Mouse (Mus musculus) limb, embryonic 15.5 days (tissue): ENCODE measurements around the gene Hal. TPM values are rescaled to one million over a fixed set of nuclear protein-coding genes. Genes with fewer than 3 reads are reported as not detected.
A peak's percentile ranks its signal among the peaks of the same experiment; 100 is the strongest.

ENCODE experiments used
- ATAC-seq: fragments of 200-750 bp; cut with Nextera tagmentation; 2 replicates; pipeline ENCODE4 v1.8.0; 2017; ENCODE audit warnings: low read depth, moderate TSS enrichment; ENCODE audit not compliant: insufficient number of reproducible peaks, low FRiP score, low TSS enrichment
- H3K27ac ChIP-seq: fragments of 300-500 bp; sonication (generic); 2 replicates; pipeline ENCODE4 v1.5.1; 2015; ENCODE audit warnings: moderate library complexity, mild to moderate bottlenecking, inconsistent platforms
- H3K27me3 ChIP-seq: fragments of 300-500 bp; sonication (generic); 2 replicates; pipeline ENCODE4 v1.6.1; 2015; ENCODE audit warnings: inconsistent platforms
- H3K36me3 ChIP-seq: fragments of 300-500 bp; sonication (generic); 2 replicates; pipeline ENCODE4 v1.6.1; 2015; ENCODE audit warnings: inconsistent platforms
- H3K4me1 ChIP-seq: fragments of 300-500 bp; sonication (generic); 2 replicates; pipeline ENCODE4 v1.6.1; 2015; ENCODE audit warnings: inconsistent platforms
- H3K4me2 ChIP-seq: fragments of 300-500 bp; sonication (generic); 2 replicates; pipeline ENCODE4 v1.6.1; 2015; ENCODE audit warnings: mild to moderate bottlenecking, inconsistent platforms
- H3K4me3 ChIP-seq: fragments of 300-500 bp; sonication (generic); 2 replicates; pipeline ENCODE4 v1.5.1; 2015; ENCODE audit warnings: mild to moderate bottlenecking, inconsistent platforms
- H3K9ac ChIP-seq: fragments of 300-500 bp; sonication (generic); 2 replicates; pipeline ENCODE4 v1.6.1; 2015; ENCODE audit warnings: inconsistent platforms
- H3K9me3 ChIP-seq: fragments of 300-500 bp; sonication (generic); 2 replicates; pipeline ENCODE4 v1.6.1; 2016; ENCODE audit warnings: inconsistent platforms
- WGBS: fragments of 180-500 bp; shearing (Covaris S2); methylation state at CpG from one replicate; pipeline ENCODE4 v1.1.7; 2015; 5-methylcytosine and 5-hydroxymethylcytosine counted together
- polyA plus RNA-seq: library from polyadenylated mRNA; unstranded; fragments of >200 nt; fragmentation: Nextera tagmentation; extraction: Ambion mirVana; gene quantifications from 2 replicates; pipeline ENCODE4 v1.2.1, GENCODE M21; 2015

Gene Hal
- 2.0 and 3.9 TPM in 2 replicates for polyA plus RNA-seq

- Histone ChIP-seq H3K4me2 (no peak within 1 kb of the TSS), H3K27me3 (no peaks in the 10 kb centered on the region), H3K4me1 (no peaks in the 10 kb centered on the region), H3K4me3 (no peak within 1 kb of the TSS), H3K9me3 (no peaks in the 10 kb centered on the region), H3K27ac (no peak within 1 kb of the TSS), H3K36me3 (peaks cover 9% of the 10 kb centered on the region), H3K9ac (no peak within 1 kb of the TSS)
- 62% methylated on average over 17 of the region's 17 CpGs for WGBS
- ATAC-seq: no peak
Measured at GRCm38 (mm10) chr10:93488066-93488827, at the start of gene Hal. Gene Hal (plus strand): TSS chr10:93488768.

GRCm38 (mm10) chr10:93441501-93441900 lies 47.1 kb upstream of the Hal start:
- 82% methylated on average over 6 of the region's 6 CpGs for WGBS
- H3K4me1 ChIP-seq: peaks cover 10% of the 10 kb centered on the region
- H3K9ac ChIP-seq: no peak overlapping the region
- ATAC-seq: no peak
- H3K4me3 ChIP-seq: no peak overlapping the region
- no peaks in the 10 kb centered on the region for H3K36me3 ChIP-seq
- H3K4me2 ChIP-seq: no peak overlapping the region
- H3K27me3 ChIP-seq: no peaks in the 10 kb centered on the region
- no peaks in the 10 kb centered on the region for H3K9me3 ChIP-seq
- H3K27ac ChIP-seq: no peak overlapping the region

- WGBS: 78% methylated on average over 3 of the region's 3 CpGs
- Histone ChIP-seq H3K4me2 (no peak overlapping the region), H3K9me3 (no peaks in the 10 kb centered on the region), H3K4me1 (peaks cover 7% of the 10 kb centered on the region), H3K4me3 (no peak overlapping the region), H3K27me3 (no peaks in the 10 kb centered on the region), H3K9ac (no peak overlapping the region), H3K36me3 (no peaks in the 10 kb centered on the region), H3K27ac (no peak overlapping the region)
- no peak for ATAC-seq
Measured at GRCm38 (mm10) chr10:93442183-93442582, 46.4 kb upstream of the Hal start.

GRCm38 (mm10) chr10:93444407-93444806 lies 44.2 kb upstream of the Hal start:
- Histone ChIP-seq H3K9me3 (no peaks in the 10 kb centered on the region), H3K27me3 (no peaks in the 10 kb centered on the region), H3K27ac (no peak overlapping the region), H3K4me1 (peaks cover 3% of the 10 kb centered on the region), H3K4me3 (no peak overlapping the region), H3K36me3 (no peaks in the 10 kb centered on the region), H3K9ac (no peak overlapping the region), H3K4me2 (no peak overlapping the region)
- 67% methylated on average over 9 of the region's 9 CpGs for WGBS
- no peak for ATAC-seq

GRCm38 (mm10) chr10:93447398-93447797 lies 41.2 kb upstream of the Hal start:
- WGBS: 48% methylated on average over 10 of the region's 10 CpGs
- no peak overlapping the region for H3K4me3 ChIP-seq
- H3K4me2 ChIP-seq: no peak overlapping the region
- H3K9ac ChIP-seq: no peak overlapping the region
- no peak overlapping the region for H3K27ac ChIP-seq
- peaks cover 7% of the 10 kb centered on the region for H3K4me1 ChIP-seq
- ATAC-seq: no peak
- H3K27me3 ChIP-seq: no peaks in the 10 kb centered on the region
- no peaks in the 10 kb centered on the region for H3K36me3 ChIP-seq
- no peaks in the 10 kb centered on the region for H3K9me3 ChIP-seq

GRCm38 (mm10) chr10:93454652-93455014 lies 33.9 kb upstream of the Hal start:
- peaks cover 16% of the 10 kb centered on the region for H3K4me1 ChIP-seq
- H3K9me3 ChIP-seq: no peaks in the 10 kb centered on the region
- 50% methylated on average over 7 of the region's 7 CpGs for WGBS
- no peaks in the 10 kb centered on the region for H3K27me3 ChIP-seq
- no peak for ATAC-seq
- H3K4me3 ChIP-seq: peak overlapping the region; percentile 82
- H3K36me3 ChIP-seq: no peaks in the 10 kb centered on the region
- peak overlapping the region; percentile 59 for H3K4me2 ChIP-seq
- H3K9ac ChIP-seq: no peak overlapping the region
- no peak overlapping the region for H3K27ac ChIP-seq

GRCm38 (mm10) chr10:93460106-93460505 lies 28.5 kb upstream of the Hal start:
- Histone ChIP-seq H3K4me1 (peaks cover 6% of the 10 kb centered on the region), H3K36me3 (peaks cover 47% of the 10 kb centered on the region), H3K9me3 (no peaks in the 10 kb centered on the region), H3K4me3 (no peak overlapping the region), H3K4me2 (no peak overlapping the region), H3K27ac (no peak overlapping the region), H3K27me3 (no peaks in the 10 kb centered on the region), H3K9ac (no peak overlapping the region)
- no peak for ATAC-seq
- 84% methylated on average over 11 of the region's 11 CpGs for WGBS

GRCm38 (mm10) chr10:93462692-93463382 lies 25.7 kb upstream of the Hal start:
- no peaks in the 10 kb centered on the region for H3K4me1 ChIP-seq
- ATAC-seq: no peak
- no peak overlapping the region for H3K9ac ChIP-seq
- no peaks in the 10 kb centered on the region for H3K27me3 ChIP-seq
- peaks cover 75% of the 10 kb centered on the region for H3K36me3 ChIP-seq
- no peak overlapping the region for H3K27ac ChIP-seq
- no peaks in the 10 kb centered on the region for H3K9me3 ChIP-seq
- H3K4me3 ChIP-seq: no peak overlapping the region
- H3K4me2 ChIP-seq: no peak overlapping the region
- 81% methylated on average over 7 of the region's 7 CpGs for WGBS

GRCm38 (mm10) chr10:93463611-93464010 lies 25.0 kb upstream of the Hal start:
- Histone ChIP-seq H3K27ac (no peak overlapping the region), H3K36me3 (peaks cover 78% of the 10 kb centered on the region), H3K27me3 (no peaks in the 10 kb centered on the region), H3K9ac (no peak overlapping the region), H3K4me1 (no peaks in the 10 kb centered on the region), H3K9me3 (no peaks in the 10 kb centered on the region), H3K4me2 (no peak overlapping the region), H3K4me3 (no peak overlapping the region)
- no peak for ATAC-seq
- 80% methylated on average over 13 of the region's 13 CpGs for WGBS

GRCm38 (mm10) chr10:93467259-93467658 lies 21.3 kb upstream of the Hal start:
- no peak for ATAC-seq
- WGBS: 93% methylated on average over 4 of the region's 4 CpGs
- H3K36me3 ChIP-seq: peaks cover 82% of the 10 kb centered on the region

GRCm38 (mm10) chr10:93467791-93468190 lies 20.8 kb upstream of the Hal start:
- WGBS: 94% methylated on average over 3 of the region's 3 CpGs
- peaks cover 83% of the 10 kb centered on the region for H3K36me3 ChIP-seq

More at GRCm38 (mm10) chr10:93467259-93467658, 21.3 kb upstream of the Hal start:
- Histone ChIP-seq H3K27ac (no peak overlapping the region), H3K9me3 (no peaks in the 10 kb centered on the region), H3K27me3 (no peaks in the 10 kb centered on the region), H3K4me3 (no peak overlapping the region), H3K9ac (no peak overlapping the region), H3K4me2 (no peak overlapping the region), H3K4me1 (no peaks in the 10 kb centered on the region)

GRCm38 (mm10) chr10:93471415-93471814 lies 17.2 kb upstream of the Hal start:
- WGBS: 53% methylated on average over 11 of the region's 11 CpGs
- H3K4me2 ChIP-seq: no peak overlapping the region
- no peak overlapping the region for H3K27ac ChIP-seq
- no peak overlapping the region for H3K4me3 ChIP-seq
- no peak overlapping the region for H3K9ac ChIP-seq
- no peaks in the 10 kb centered on the region for H3K27me3 ChIP-seq
- H3K4me1 ChIP-seq: no peaks in the 10 kb centered on the region
- ATAC-seq: no peak
- peaks cover 81% of the 10 kb centered on the region for H3K36me3 ChIP-seq
- H3K9me3 ChIP-seq: no peaks in the 10 kb centered on the region

More at GRCm38 (mm10) chr10:93467791-93468190, 20.8 kb upstream of the Hal start:
- Histone ChIP-seq H3K4me3 (no peak overlapping the region), H3K27ac (no peak overlapping the region), H3K9me3 (no peaks in the 10 kb centered on the region), H3K9ac (no peak overlapping the region), H3K4me1 (no peaks in the 10 kb centered on the region), H3K4me2 (no peak overlapping the region), H3K27me3 (no peaks in the 10 kb centered on the region)
- ATAC-seq: no peak
